Mouse (Mus musculus) liver, postnatal 0 days (tissue): ENCODE measurements around the gene Arhgef18.

Experiments
- CTCF ChIP-seq: sonication (generic); IDR thresholded peaks from 2 replicates; pipeline ENCODE4 v1.5.1; 2016; ENCODE audit warnings: antibody characterized with exemption, low read depth
- EP300 ChIP-seq: IDR thresholded peaks from 2 replicates; pipeline ENCODE4 v1.6.1; 2016; ENCODE audit warnings: antibody characterized with exemption, low read depth, mild to moderate bottlenecking

DNA sequence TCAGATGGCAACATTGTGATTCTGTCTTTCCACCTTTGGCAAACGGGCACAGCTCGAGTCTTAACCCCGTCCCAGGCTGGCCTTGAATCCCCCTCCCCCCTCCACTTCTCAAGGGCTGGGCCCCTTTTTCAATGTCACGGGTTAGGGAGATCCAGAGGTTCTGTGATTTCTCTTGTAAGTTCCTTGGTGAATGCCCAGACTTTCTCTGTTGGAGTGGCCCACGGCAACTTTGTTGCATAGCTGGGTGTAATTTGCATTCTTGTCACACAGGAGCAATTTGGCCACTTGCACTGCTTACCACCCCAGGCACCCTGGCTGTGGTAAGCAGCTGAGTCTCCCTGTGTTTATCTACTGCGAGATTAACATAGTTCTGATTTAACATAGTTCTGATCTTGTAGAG lies 1.8 kb downstream of the Arhgef18 start:
- TF ChIP-seq CTCF (no peak), EP300 (no peak)
